Mouse (Mus musculus) left cerebral cortex, adult 8-10 months (tissue): Measurements from ENCODE around the gene Fgfr2. TPM values are rescaled to one million over a fixed set of nuclear protein-coding genes. Genes with fewer than 3 reads are reported as not detected.
A peak's percentile ranks its signal among the peaks of the same experiment; 100 is the strongest.

Experiments used
- DNase-seq, 2 experiments: peaks; one replicate each; pipeline ENCODE4 v3.0.0; 2022; ENCODE audit warnings: low spot score in 2 of 2
- total RNA-seq, 4 experiments: library from RNA; stranded (reverse); gene quantifications; 2 replicates each; pipeline ENCODE4 v1.2.4; 2022

Fgfr2 gene
- total RNA-seq, 4 experiments from 2014 or later: 50.6 to 73.1 (median 64.8) TPM

GRCm38 (mm10) chr7:132777728-132778453, 345.3 kb downstream of the Fgfr2 start:
- no peak for DNase-seq

- no peak for DNase-seq
Observed at GRCm38 (mm10) chr7:132777117-132777516, 346.0 kb downstream of the Fgfr2 start.

GRCm38 (mm10) chr7:132776338-132777111, 346.6 kb downstream of the Fgfr2 start:
- DNase-seq: no peak

GRCm38 (mm10) chr7:132775922-132776321, 347.2 kb downstream of the Fgfr2 start:
- no peak for DNase-seq

- no peak for DNase-seq
Observed at GRCm38 (mm10) chr7:132775333-132775732, 347.8 kb downstream of the Fgfr2 start.

- DNase-seq: no peak
Observed at GRCm38 (mm10) chr7:132773011-132773705, 350.0 kb downstream of the Fgfr2 start.

- DNase-seq: no peak
Observed at GRCm38 (mm10) chr7:132772440-132772839, 350.7 kb downstream of the Fgfr2 start.

- DNase-seq: no peak
Observed at GRCm38 (mm10) chr7:132768498-132769344, 354.4 kb downstream of the Fgfr2 start.

GRCm38 (mm10) chr7:132767999-132768370, 355.2 kb downstream of the Fgfr2 start:
- DNase-seq: no peak

- DNase-seq: no peak
Observed at GRCm38 (mm10) chr7:132767233-132767998, 355.7 kb downstream of the Fgfr2 start.

GRCm38 (mm10) chr7:132766235-132766871, 356.8 kb downstream of the Fgfr2 start:
- no peak for DNase-seq

GRCm38 (mm10) chr7:132765629-132766186, 357.4 kb downstream of the Fgfr2 start:
- DNase-seq: no peak

GRCm38 (mm10) chr7:132764896-132765491, 358.2 kb downstream of the Fgfr2 start:
- DNase-seq: no peak

- no peak for DNase-seq
Observed at GRCm38 (mm10) chr7:132764314-132764713, 358.8 kb downstream of the Fgfr2 start.

- DNase-seq: no peak
Observed at GRCm38 (mm10) chr7:132763911-132764310, 359.2 kb downstream of the Fgfr2 start.

GRCm38 (mm10) chr7:132763351-132763750, 359.8 kb downstream of the Fgfr2 start:
- peak in 1 of 2 experiments; percentile 82 for DNase-seq

GRCm38 (mm10) chr7:132761409-132761808, 361.7 kb downstream of the Fgfr2 start:
- no peak for DNase-seq

GRCm38 (mm10) chr7:132760589-132761180, 362.5 kb downstream of the Fgfr2 start:
- no peak for DNase-seq

- no peak for DNase-seq
Observed at GRCm38 (mm10) chr7:132759926-132760325, 363.2 kb downstream of the Fgfr2 start.
